Mouse (Mus musculus) embryonic facial prominence, embryonic 13.5 days (tissue): Measurements from ENCODE around the gene Trim67. TPM values are rescaled to one million over a fixed set of nuclear protein-coding genes. Genes with fewer than 3 reads are reported as not detected.

Source experiments
- ATAC-seq: fragments of 200-750 bp; cut with Nextera tagmentation; 2 replicates; pipeline ENCODE4 v1.8.0; 2017; ENCODE audit warnings: low read depth; ENCODE audit not compliant: insufficient number of reproducible peaks, insufficient read depth, low FRiP score, low TSS enrichment
- H3K27ac ChIP-seq: fragments of 300-500 bp; sonication (generic); 2 replicates; pipeline ENCODE4 v1.5.1; 2015; ENCODE audit warnings: moderate library complexity, mild to moderate bottlenecking, inconsistent platforms
- H3K27me3 ChIP-seq: fragments of 300-500 bp; sonication (generic); 2 replicates; pipeline ENCODE4 v1.6.1; 2015; ENCODE audit warnings: mild to moderate bottlenecking, inconsistent platforms
- H3K36me3 ChIP-seq: fragments of 300-500 bp; sonication (generic); 2 replicates; pipeline ENCODE4 v1.6.1; 2015; ENCODE audit warnings: mild to moderate bottlenecking, inconsistent platforms
- H3K4me1 ChIP-seq: fragments of 300-500 bp; sonication (generic); 2 replicates; pipeline ENCODE4 v1.6.1; 2015; ENCODE audit warnings: inconsistent platforms
- H3K4me2 ChIP-seq: fragments of 300-500 bp; sonication (generic); 2 replicates; pipeline ENCODE4 v1.6.1; 2015; ENCODE audit warnings: moderate library complexity, mild to moderate bottlenecking, inconsistent platforms
- H3K4me3 ChIP-seq: fragments of 300-500 bp; sonication (generic); 2 replicates; pipeline ENCODE4 v1.5.1; 2015; ENCODE audit warnings: mild to moderate bottlenecking, inconsistent platforms
- H3K9ac ChIP-seq: fragments of 300-500 bp; sonication (generic); 2 replicates; pipeline ENCODE4 v1.6.1; 2015; ENCODE audit warnings: mild to moderate bottlenecking, inconsistent platforms
- H3K9me3 ChIP-seq: fragments of 300-500 bp; sonication (generic); 2 replicates; pipeline ENCODE4 v1.6.1; 2016; ENCODE audit warnings: inconsistent platforms
- WGBS: fragments of 180-500 bp; shearing (Covaris S2); methylation state at CpG from one replicate; pipeline ENCODE4 v1.1.7; 2015; ENCODE audit warnings: mixed read lengths; 5-methylcytosine and 5-hydroxymethylcytosine counted together
- polyA plus RNA-seq: library from polyadenylated mRNA; unstranded; fragments of >200 nt; fragmentation: Nextera tagmentation; extraction: Ambion mirVana; gene quantifications from 2 replicates; pipeline ENCODE4 v1.2.1, GENCODE M21; 2015

Gene Trim67
- polyA plus RNA-seq, 1 experiment from 2014 or later = 0.18 TPM

DNA sequence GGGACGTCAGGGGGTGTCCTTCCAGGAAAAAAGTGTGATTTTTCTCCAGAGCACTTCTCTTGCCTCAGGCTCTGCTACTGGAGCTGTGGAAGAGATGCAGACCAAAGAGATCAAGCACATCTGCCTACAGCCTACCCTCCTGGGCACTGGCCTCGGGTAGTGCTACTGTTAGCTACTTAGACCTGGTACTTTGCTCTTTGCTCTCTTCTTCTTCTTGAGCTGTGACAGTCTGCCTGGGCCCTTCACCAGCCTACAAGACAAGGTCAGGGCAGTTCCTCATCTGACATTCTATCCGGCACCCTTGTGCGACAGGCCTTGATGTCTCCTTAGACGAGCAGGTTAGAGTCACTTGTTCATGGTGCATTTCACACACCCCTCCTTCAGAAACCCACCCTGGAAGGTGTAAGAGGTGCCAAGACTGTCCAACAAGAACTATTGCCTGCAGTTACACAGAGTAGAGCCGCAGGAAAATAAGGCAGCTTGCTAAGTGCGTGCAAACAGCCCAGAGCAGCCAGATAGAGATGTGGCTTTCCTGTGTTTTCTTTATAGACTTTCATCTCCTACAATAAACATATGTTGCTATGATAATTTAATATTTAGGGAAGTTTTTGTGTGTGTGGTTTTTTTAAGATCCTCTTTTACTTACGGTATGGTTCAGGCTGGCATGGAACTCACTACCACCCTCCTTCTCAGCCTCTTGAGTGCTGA lies 3.0 kb downstream of the Trim67 start:
- Histone ChIP-seq H3K27me3 (peaks cover 73% of the 10 kb centered on the region), H3K4me3 (no peak overlapping the region), H3K4me1 (peaks cover 26% of the 10 kb centered on the region), H3K9ac (no peak overlapping the region), H3K27ac (no peak overlapping the region), H3K4me2 (no peak overlapping the region), H3K9me3 (no peaks in the 10 kb centered on the region), H3K36me3 (no peaks in the 10 kb centered on the region)
- ATAC-seq = no peak
- 66% methylated on average over 8 of the region's 8 CpGs for WGBS

GRCm38 (mm10) chr8:124800542-124800941 lies 7.7 kb downstream of the Trim67 start:
- H3K27me3 ChIP-seq = peaks cover 38% of the 10 kb centered on the region
- no peaks in the 10 kb centered on the region for H3K36me3 ChIP-seq
- H3K9me3 ChIP-seq = no peaks in the 10 kb centered on the region
- H3K27ac ChIP-seq = no peak overlapping the region
- 40% methylated on average over 11 of the region's 11 CpGs for WGBS
- no peak overlapping the region for H3K4me2 ChIP-seq
- H3K4me1 ChIP-seq = no peaks in the 10 kb centered on the region
- no peak overlapping the region for H3K9ac ChIP-seq
- no peak overlapping the region for H3K4me3 ChIP-seq
- no peak for ATAC-seq

- no peak for ATAC-seq
- no peaks in the 10 kb centered on the region for H3K36me3 ChIP-seq
- H3K27me3 ChIP-seq = peaks cover 11% of the 10 kb centered on the region
- no peak overlapping the region for H3K27ac ChIP-seq
- 66% methylated on average over 12 of the region's 12 CpGs for WGBS
- H3K4me3 ChIP-seq = no peak overlapping the region
- H3K4me2 ChIP-seq = no peak overlapping the region
- H3K9me3 ChIP-seq = no peaks in the 10 kb centered on the region
- H3K9ac ChIP-seq = no peak overlapping the region
- H3K4me1 ChIP-seq = no peaks in the 10 kb centered on the region
Observed at GRCm38 (mm10) chr8:124803824-124804702, 11.2 kb downstream of the Trim67 start.

- Histone ChIP-seq H3K27ac (no peak overlapping the region), H3K36me3 (no peaks in the 10 kb centered on the region), H3K27me3 (peaks cover 9% of the 10 kb centered on the region), H3K4me3 (no peak overlapping the region), H3K9ac (no peak overlapping the region), H3K4me2 (no peak overlapping the region), H3K4me1 (no peaks in the 10 kb centered on the region), H3K9me3 (no peaks in the 10 kb centered on the region)
- 86% methylated on average over 4 of the region's 4 CpGs for WGBS
- no peak for ATAC-seq
Observed at GRCm38 (mm10) chr8:124805990-124806389, 13.1 kb downstream of the Trim67 start.

DNA sequence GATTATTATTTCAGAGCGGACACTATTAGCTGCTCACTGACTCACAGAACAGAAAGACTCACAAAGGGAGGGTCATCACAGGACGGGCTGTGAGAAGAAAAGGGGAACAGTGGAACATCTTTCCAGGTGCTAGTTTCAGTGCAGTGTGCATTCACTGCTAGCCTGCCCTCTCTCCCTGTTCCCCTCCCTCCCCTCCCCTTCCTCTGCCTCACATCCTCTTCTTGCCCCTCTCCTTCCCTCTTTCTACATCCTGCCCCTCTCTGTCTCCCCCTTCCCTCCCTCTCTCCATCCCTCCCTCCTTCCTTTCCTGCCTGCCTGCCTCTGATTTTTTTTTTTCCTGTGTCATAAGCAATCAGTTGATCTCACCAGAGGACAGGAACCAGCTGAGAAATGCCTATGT lies 16.5 kb downstream of the Trim67 start:
- no peak overlapping the region for H3K4me3 ChIP-seq
- H3K27ac ChIP-seq = no peak overlapping the region
- ATAC-seq = no peak
- H3K4me1 ChIP-seq = no peaks in the 10 kb centered on the region
- H3K9ac ChIP-seq = no peak overlapping the region
- peaks cover 1% of the 10 kb centered on the region; the same call in 1 of the 2 replicates for H3K27me3 ChIP-seq
- H3K36me3 ChIP-seq = no peaks in the 10 kb centered on the region
- no peaks in the 10 kb centered on the region for H3K9me3 ChIP-seq
- 56% methylated on average over 2 of the region's 2 CpGs for WGBS
- no peak overlapping the region for H3K4me2 ChIP-seq

GRCm38 (mm10) chr8:124810056-124810610 lies 17.2 kb downstream of the Trim67 start:
- no peak for ATAC-seq
- Histone ChIP-seq H3K27ac (no peak overlapping the region), H3K9me3 (no peaks in the 10 kb centered on the region), H3K4me3 (no peak overlapping the region), H3K4me1 (no peaks in the 10 kb centered on the region), H3K36me3 (no peaks in the 10 kb centered on the region), H3K27me3 (no peaks in the 10 kb centered on the region), H3K4me2 (no peak overlapping the region), H3K9ac (no peak overlapping the region)
- 66% methylated on average over 5 of the region's 5 CpGs for WGBS

- Histone ChIP-seq H3K36me3 (no peaks in the 10 kb centered on the region), H3K9ac (no peak overlapping the region), H3K4me1 (no peaks in the 10 kb centered on the region), H3K27me3 (no peaks in the 10 kb centered on the region), H3K4me2 (no peak overlapping the region), H3K9me3 (no peaks in the 10 kb centered on the region), H3K4me3 (no peak overlapping the region), H3K27ac (no peak overlapping the region)
- ATAC-seq = no peak; the same call in 1 of the 2 replicates
- 52% methylated on average over 9 of the region's 9 CpGs for WGBS
Observed at GRCm38 (mm10) chr8:124810689-124811394, 17.9 kb downstream of the Trim67 start.

DNA sequence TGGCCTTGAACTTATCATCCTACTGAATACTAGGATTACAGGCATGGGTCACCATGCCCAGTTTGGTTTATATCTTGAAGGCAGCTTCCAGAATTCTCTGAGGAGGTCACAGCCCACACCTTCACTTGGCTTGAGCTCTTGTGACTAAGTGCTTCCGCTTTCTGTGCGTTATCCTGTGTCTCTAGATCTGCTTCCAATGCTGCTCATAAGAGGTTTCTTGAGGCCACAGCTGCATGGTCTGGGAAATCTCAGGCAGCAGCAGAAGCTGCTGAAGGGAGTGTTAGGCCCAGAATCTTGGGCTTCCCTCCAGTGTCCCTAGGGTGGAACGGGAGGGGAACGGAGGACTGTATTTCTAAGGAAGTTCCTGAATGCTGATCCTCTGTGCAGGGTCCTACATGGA lies 20.4 kb downstream of the Trim67 start:
- Histone ChIP-seq H3K27me3 (no peaks in the 10 kb centered on the region), H3K27ac (no peak overlapping the region), H3K4me2 (no peak overlapping the region), H3K36me3 (no peaks in the 10 kb centered on the region), H3K4me1 (no peaks in the 10 kb centered on the region), H3K9me3 (peaks cover 8% of the 10 kb centered on the region), H3K4me3 (no peak overlapping the region), H3K9ac (no peak overlapping the region)
- WGBS = 88% methylated on average over 4 of the region's 4 CpGs
- ATAC-seq = no peak

DNA sequence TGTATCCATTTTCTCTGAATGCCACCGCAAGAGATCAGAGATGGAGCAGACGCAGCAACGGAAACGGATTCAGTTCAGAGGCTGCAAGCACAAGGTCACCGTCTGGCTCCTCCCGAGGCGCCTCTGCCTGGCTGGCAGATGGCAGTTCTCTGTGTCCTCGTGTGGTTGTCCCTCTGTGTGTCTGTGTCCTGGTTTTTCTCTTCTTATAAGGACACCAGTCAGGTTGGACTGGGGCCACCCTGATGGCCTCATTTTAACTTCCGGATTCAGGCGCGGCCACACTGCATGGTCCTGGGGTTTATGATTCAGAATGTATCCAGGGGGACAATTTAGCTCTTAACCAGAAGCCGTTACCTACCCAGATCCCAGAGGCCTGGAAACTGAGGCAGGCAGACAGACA lies 23.0 kb downstream of the Trim67 start:
- H3K4me2 ChIP-seq = no peak overlapping the region
- H3K27ac ChIP-seq = no peak overlapping the region
- H3K4me3 ChIP-seq = no peak overlapping the region
- H3K36me3 ChIP-seq = no peaks in the 10 kb centered on the region
- no peak overlapping the region for H3K9ac ChIP-seq
- 87% methylated on average over 12 of the region's 12 CpGs for WGBS
- H3K4me1 ChIP-seq = no peaks in the 10 kb centered on the region
- ATAC-seq = no peak
- H3K9me3 ChIP-seq = peaks cover 8% of the 10 kb centered on the region
- peaks cover 4% of the 10 kb centered on the region; the same call in 1 of the 2 replicates for H3K27me3 ChIP-seq

- Histone ChIP-seq H3K27me3 (peaks cover 4% of the 10 kb centered on the region; the same call in 1 of the 2 replicates), H3K9ac (no peak overlapping the region), H3K9me3 (peaks cover 8% of the 10 kb centered on the region), H3K27ac (no peak overlapping the region), H3K36me3 (no peaks in the 10 kb centered on the region), H3K4me3 (no peak overlapping the region), H3K4me1 (no peaks in the 10 kb centered on the region), H3K4me2 (no peak overlapping the region)
- 89% methylated on average over 11 of the region's 11 CpGs for WGBS
- ATAC-seq = no peak
Observed at GRCm38 (mm10) chr8:124816866-124817265, 24.0 kb downstream of the Trim67 start.

- no peak overlapping the region for H3K4me3 ChIP-seq
- no peaks in the 10 kb centered on the region for H3K36me3 ChIP-seq
- H3K27me3 ChIP-seq = peaks cover 4% of the 10 kb centered on the region; the same call in 1 of the 2 replicates
- no peak overlapping the region for H3K27ac ChIP-seq
- ATAC-seq = no peak
- no peak overlapping the region for H3K4me2 ChIP-seq
- no peaks in the 10 kb centered on the region for H3K4me1 ChIP-seq
- H3K9ac ChIP-seq = no peak overlapping the region
- 79% methylated on average over 3 of the region's 3 CpGs for WGBS
- peaks cover 8% of the 10 kb centered on the region for H3K9me3 ChIP-seq
Observed at GRCm38 (mm10) chr8:124817361-124817760, 24.5 kb downstream of the Trim67 start.
